Comparison of ENCODE assay signal across 8 mouse cellular contexts in the genomic region with DNA sequence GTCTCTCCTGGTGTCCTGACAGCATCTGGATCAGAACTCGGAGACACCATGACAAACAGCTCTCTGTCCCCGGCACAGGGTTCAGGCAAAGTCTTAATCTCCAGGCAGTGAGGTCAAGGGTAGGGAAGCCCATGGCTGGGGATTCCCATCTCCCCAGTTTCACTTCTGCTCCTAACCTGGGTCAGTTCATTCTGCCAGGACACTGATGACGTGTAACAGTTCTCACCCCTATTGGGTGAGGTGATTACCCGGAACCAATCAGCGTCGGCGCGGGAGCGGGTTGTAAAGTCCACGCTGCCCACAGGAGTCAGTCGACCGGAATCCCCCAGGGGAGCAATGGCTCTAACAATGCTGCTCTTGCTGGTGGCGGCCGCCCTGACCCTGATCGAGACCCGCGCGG. TPM values are rescaled to one million over a fixed set of nuclear protein-coding genes. Genes with fewer than 3 reads are reported as not detected.
DNase-seq lines count a peak whose midpoint lies in the region; ATAC-seq and TF ChIP-seq lines count a peak whose summit lies in the region.
"Not testable (repeated sequence)": the region's sequence is repeated elsewhere in the genome, so short reads cannot be mapped to it uniquely, and the experiment has no call there.

H2-Q7 (plus strand) TSS at position 271 of the 400 bp plus-strand sequence.

- H3K27me3 ChIP-seq in forebrain, embryonic 11.5 days (ENCODE audit: control insufficient read depth, insufficient read depth, low read length): not testable (repeated sequence)
- H3K27me3 ChIP-seq in heart, embryonic 13.5 days (replicated peaks): peaks cover 61% of the 10 kb centered on the region
- H3K27me3 ChIP-seq in kidney, embryonic 15.5 days: peaks cover 16% of the 10 kb centered on the region
- H3K27me3 ChIP-seq in limb, embryonic 13.5 days: peaks cover 15% of the 10 kb centered on the region
- H3K27me3 ChIP-seq in midbrain, embryonic 13.5 days: peaks cover 19% of the 10 kb centered on the region

- peak within 1 kb of the TSS; percentile 40 for H3K4me3 ChIP-seq in bone marrow macrophage, adult 2 months (ENCODE audit: insufficient read depth, low read length)
- H3K4me3 ChIP-seq in forebrain, embryonic 11.5 days (ENCODE audit: low read depth, low read length): peak within 1 kb of the TSS; percentile 40
- H3K4me3 ChIP-seq in heart, embryonic 13.5 days: peak within 1 kb of the TSS; percentile 57
- H3K4me3 ChIP-seq in kidney, embryonic 15.5 days (replicated peaks): peak within 1 kb of the TSS; percentile 54
- H3K4me3 ChIP-seq in limb, embryonic 13.5 days: peak within 1 kb of the TSS; percentile 51
- peak within 1 kb of the TSS; percentile 51 for H3K4me3 ChIP-seq in midbrain, embryonic 13.5 days (replicated peaks)

- H3K9me3 ChIP-seq in forebrain, embryonic 11.5 days (ENCODE audit: control insufficient read depth, low read length); heart, embryonic 13.5 days; kidney, embryonic 15.5 days (replicated peaks); limb, embryonic 13.5 days; midbrain, embryonic 13.5 days: not testable (repeated sequence)

- 2% methylated on average over 18 of the region's 18 CpGs for WGBS in forebrain, embryonic 11.5 days
- 4% methylated on average over 18 of the region's 18 CpGs for WGBS in heart, embryonic 13.5 days
- WGBS in kidney, embryonic 15.5 days: 2% methylated on average over 18 of the region's 18 CpGs
- WGBS in limb, embryonic 13.5 days: 3% methylated on average over 18 of the region's 18 CpGs
- 3% methylated on average over 18 of the region's 18 CpGs for WGBS in midbrain, embryonic 13.5 days

- peak; percentile 96 for ATAC-seq in forebrain, embryonic 11.5 days (replicated peaks; ENCODE audit: low FRiP score)
- ATAC-seq in heart, embryonic 13.5 days (ENCODE audit: extremely low read depth, insufficient number of reproducible peaks, low FRiP score, low TSS enrichment): 0 out of 2 replicates have a peak, but pooled peaks have one; percentile 55
- peak; percentile 94 for ATAC-seq in kidney, embryonic 15.5 days (replicated peaks; ENCODE audit: low FRiP score)
- peak; percentile 91 for ATAC-seq in limb, embryonic 13.5 days (ENCODE audit: low FRiP score, low read depth)
- peak; percentile 91 for ATAC-seq in midbrain, embryonic 13.5 days

- not testable (repeated sequence) for H3K27ac ChIP-seq in bone marrow macrophage, adult 2 months (ENCODE audit: insufficient read depth, low read depth, low read length); forebrain, embryonic 11.5 days (ENCODE audit: low read depth, low read length); heart, embryonic 13.5 days (replicated peaks); kidney, embryonic 15.5 days; limb, embryonic 13.5 days; midbrain, embryonic 13.5 days

- H3K4me1 ChIP-seq in bone marrow macrophage, adult 2 months (ENCODE audit: control insufficient read depth, insufficient read depth, low read length); forebrain, embryonic 11.5 days (replicated peaks; ENCODE audit: control insufficient read depth, insufficient read depth, low read length); heart, embryonic 13.5 days; kidney, embryonic 15.5 days; limb, embryonic 13.5 days; midbrain, embryonic 13.5 days (replicated peaks): not testable (repeated sequence)

- peak within 1 kb of the TSS; percentile 86 for H3K4me2 ChIP-seq in forebrain, embryonic 11.5 days (ENCODE audit: low read depth, low read length, severe bottlenecking)
- H3K4me2 ChIP-seq in heart, embryonic 13.5 days: peak within 1 kb of the TSS; percentile 90
- peak within 1 kb of the TSS; percentile 99 for H3K4me2 ChIP-seq in kidney, embryonic 15.5 days
- peak within 1 kb of the TSS; percentile 91 for H3K4me2 ChIP-seq in limb, embryonic 13.5 days (replicated peaks)
- H3K4me2 ChIP-seq in midbrain, embryonic 13.5 days (replicated peaks): peak within 1 kb of the TSS; percentile 88

- not testable (repeated sequence) for H3K36me3 ChIP-seq in forebrain, embryonic 11.5 days (ENCODE audit: control insufficient read depth, insufficient read depth, low read length); heart, embryonic 13.5 days; kidney, embryonic 15.5 days; limb, embryonic 13.5 days; midbrain, embryonic 13.5 days

- peak within 1 kb of the TSS; percentile 60 for H3K9ac ChIP-seq in forebrain, embryonic 11.5 days (ENCODE audit: low read length)
- H3K9ac ChIP-seq in heart, embryonic 13.5 days: peak within 1 kb of the TSS; percentile 78
- peak within 1 kb of the TSS; percentile 62 for H3K9ac ChIP-seq in kidney, embryonic 15.5 days
- peak within 1 kb of the TSS; percentile 66 for H3K9ac ChIP-seq in limb, embryonic 13.5 days
- H3K9ac ChIP-seq in midbrain, embryonic 13.5 days (replicated peaks): peak within 1 kb of the TSS; percentile 73

- TF ChIP-seq CTCF in bone marrow macrophage, adult 2 months (IDR thresholded peaks at IDR 0.05; ENCODE audit: low read depth, low read length): not testable (repeated sequence)

- TF ChIP-seq POLR2A in bone marrow macrophage, adult 2 months (IDR thresholded peaks at IDR 0.05; ENCODE audit: borderline replicate concordance, low read depth, low read length): not testable (repeated sequence)

- peak; percentile 79 for DNase-seq in forebrain, embryonic 11.5 days (ENCODE audit: low spot score)
- DNase-seq in skeletal muscle tissue, adult 2 months (ENCODE audit: low read depth, low spot score): peak; percentile 73
- peak; percentile 64 for DNase-seq in yolk sac, embryonic 10.5 days (ENCODE audit: low spot score)

RNA-seq across cellular contexts. Expression of gene H2-Q7, which starts in this region (rescaled TPM):
- polyA plus RNA-seq in bone marrow macrophage, adult 2 months (2012; ENCODE audit: insufficient read depth, insufficient read length, missing spikeins): 15.8 and 18.3 TPM in 2 replicates
- polyA plus RNA-seq in forebrain, embryonic 11.5 days (2014; fragmentation: Nextera tagmentation; extraction: Ambion mirVana): 10.5 and 10.6 TPM in 2 replicates
- 1.2 and 2.1 TPM in 2 replicates for polyA plus RNA-seq in heart, embryonic 13.5 days (2015; fragmentation: Nextera tagmentation; extraction: Ambion mirVana)
- 12.7 and 13.9 TPM in 2 replicates for polyA plus RNA-seq in kidney, embryonic 15.5 days (2015; fragmentation: Nextera tagmentation; extraction: Ambion mirVana)
- 9.4 TPM in 2 replicates for polyA plus RNA-seq in limb, embryonic 13.5 days (2015; fragmentation: Nextera tagmentation; extraction: Ambion mirVana)
- 2.5 TPM in 2 replicates for polyA plus RNA-seq in midbrain, embryonic 13.5 days (2015; fragmentation: Nextera tagmentation; extraction: Ambion mirVana)
